Mouse (Mus musculus): ENCODE measurements around the gene Six3.

Gene Six3

DNA sequence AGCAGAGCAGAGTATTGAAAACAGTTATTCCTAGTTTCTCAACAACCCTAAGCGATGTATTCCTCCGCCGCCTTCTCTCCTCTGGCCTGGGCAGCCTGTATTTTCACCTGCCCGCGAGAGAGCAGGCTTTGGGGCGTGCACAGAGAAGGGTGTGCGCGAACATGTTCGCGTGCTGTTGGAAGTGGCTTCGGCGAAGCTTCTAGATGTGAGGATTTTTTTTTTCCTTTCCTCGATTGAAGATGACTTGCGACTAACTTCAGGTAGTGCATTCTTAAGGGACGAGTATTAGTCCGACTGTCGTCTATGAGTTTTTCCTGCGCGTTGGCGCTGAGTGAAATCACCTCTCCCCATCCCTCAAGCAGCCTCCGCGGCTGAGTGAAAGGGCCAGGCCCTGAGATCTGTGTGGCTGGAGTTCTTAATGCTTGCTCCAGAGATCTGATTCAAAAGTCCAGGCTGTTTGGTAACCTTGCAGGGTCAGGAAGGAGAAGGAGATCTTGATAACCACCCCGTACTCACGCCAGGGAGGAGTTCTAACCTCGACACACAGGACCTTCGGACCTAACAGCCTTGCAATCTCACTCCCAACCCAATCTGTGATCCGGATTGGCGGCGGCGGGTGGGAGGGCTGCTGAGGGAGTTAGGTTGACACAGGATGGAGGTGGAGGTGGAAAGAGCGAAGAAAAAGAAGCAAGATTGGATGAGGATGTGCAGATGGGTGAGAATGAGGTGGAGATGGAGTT lies 712 bp upstream of the Six3 start:
- no peak for DNase-seq (ENCODE audit: low spot score in 2 of 2)

- DNase-seq (ENCODE audit: low spot score in 2 of 2), result no peak
Observed at GRCm38 (mm10) chr17:85614011-85614721, 758 bp downstream of the Six3 start.

DNA sequence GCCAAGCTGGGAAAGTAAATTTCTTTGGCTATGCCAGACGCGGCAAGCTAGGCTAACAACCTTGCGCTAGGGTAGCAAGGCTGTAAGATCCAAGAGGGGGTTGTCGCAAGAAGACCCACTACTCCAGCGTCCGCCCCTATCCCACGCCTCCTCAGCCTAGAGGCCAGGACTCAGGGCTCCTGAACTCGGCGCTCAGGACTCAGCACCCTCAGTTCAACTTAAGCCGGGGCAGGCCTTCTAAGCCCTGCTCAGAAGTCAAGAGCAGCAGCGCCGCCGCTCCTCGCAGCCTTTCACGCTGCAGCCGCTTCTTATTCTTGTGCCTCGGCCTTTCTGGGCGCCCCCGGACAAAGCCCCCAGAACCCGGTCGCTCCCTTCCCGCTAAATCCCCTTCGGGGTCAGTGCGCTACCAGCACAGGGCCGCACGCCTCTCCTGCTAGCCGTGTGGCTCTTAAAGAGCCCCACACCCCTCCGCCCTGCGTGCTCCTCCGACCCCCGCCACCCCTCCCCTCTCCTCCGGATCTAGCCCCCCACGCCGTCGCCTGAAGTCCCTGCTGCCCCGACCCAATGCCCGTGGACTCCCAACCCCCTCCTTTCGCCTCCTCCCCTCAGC lies 1.4 kb downstream of the Six3 start:
- DNase-seq (ENCODE audit: low spot score in 2 of 2), result no peak

- no peak for DNase-seq (ENCODE audit: low spot score in 2 of 2)
Observed at GRCm38 (mm10) chr17:85615586-85615985, 2.2 kb downstream of the Six3 start.

- no peak for DNase-seq (ENCODE audit: low spot score in 2 of 2)
Observed at GRCm38 (mm10) chr17:85616526-85617500, 3.4 kb downstream of the Six3 start.

DNA sequence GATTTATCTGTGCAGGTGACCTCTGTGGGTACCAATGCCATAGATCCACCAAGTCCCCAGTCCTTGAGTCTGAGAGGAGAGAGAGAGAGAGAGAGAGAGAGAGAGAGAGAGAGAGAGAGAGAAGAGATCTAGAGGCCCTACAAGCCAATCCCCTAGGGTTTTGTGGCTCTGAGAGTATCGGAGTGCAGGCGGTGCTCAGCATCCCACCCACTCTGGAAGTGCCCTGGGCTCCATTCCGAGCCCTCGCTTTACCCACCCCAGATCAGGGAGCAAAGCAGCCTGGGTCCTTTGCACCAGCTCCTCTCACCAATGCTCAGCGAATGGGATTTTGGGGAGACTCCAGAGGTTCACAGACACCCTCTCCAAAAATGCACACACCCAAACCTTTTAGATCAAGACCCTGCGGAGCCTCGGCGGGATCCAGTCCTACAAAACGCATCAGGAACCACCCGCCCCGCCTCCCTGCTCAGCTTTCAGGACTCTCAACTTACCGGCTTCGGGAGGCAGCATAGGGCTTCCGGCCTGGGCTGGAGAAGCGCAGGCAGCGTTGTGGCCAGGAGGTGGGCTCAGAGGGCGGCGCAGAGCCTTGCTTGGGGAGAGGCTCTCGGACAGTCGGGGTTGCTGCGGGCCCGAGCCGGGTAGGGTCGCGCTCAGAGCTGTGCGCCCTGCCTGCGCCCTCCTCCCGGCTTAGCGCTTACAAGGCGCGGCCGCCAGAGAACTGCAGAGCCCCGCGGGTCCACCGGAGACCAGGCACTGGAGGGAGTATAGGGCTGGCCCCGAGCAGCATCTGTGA lies 4.4 kb downstream of the Six3 start:
- no peak for DNase-seq (ENCODE audit: low spot score in 2 of 2)

- DNase-seq (ENCODE audit: low spot score in 2 of 2), result no peak
Observed at GRCm38 (mm10) chr17:85618359-85619112, 5.1 kb downstream of the Six3 start.

- DNase-seq (ENCODE audit: low spot score in 2 of 2), result no peak
Observed at GRCm38 (mm10) chr17:85619113-85620085, 6.0 kb downstream of the Six3 start.

- DNase-seq (ENCODE audit: low spot score in 2 of 2), result no peak
Observed at GRCm38 (mm10) chr17:85620086-85620481, 6.7 kb downstream of the Six3 start.

DNA sequence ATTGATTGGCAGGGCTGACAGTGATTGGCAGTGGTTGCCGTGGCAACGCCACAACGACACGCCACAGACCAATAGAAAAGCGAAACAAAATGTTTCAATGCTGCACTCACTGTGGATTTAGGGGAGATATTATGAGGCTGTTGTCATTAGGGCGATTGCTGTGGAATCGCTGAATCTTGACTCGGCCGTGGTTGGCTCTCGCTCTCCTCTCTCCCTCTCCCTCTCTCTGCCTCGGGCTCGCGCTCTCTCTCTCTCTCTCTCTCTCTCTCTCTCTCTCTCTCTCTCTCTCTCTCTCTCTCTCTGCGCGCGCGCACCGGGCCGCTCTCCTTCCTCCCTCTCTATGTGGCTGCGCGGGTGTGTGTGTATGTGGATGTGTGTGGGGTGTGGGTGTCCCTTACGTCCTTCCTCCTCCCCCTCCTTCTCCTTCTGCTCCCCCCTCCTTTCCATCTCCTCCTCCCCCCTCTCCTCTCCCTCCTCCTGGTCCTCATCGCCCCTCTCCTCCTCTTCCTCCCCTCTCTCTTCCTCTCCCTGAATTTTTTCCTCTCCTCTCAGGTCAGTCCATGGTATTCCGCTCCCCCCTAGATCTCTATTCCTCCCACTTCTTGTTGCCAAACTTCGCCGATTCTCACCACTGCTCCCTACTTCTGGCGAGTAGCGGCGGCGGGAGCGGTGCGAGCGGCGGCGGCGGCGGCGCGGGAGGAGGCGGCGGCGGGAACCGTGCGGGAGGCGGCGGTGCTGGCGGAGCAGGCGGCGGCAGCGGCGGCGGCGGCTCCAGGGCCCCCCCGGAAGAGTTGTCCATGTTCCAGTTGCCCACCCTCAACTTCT lies 7.5 kb downstream of the Six3 start:
- no peak for DNase-seq (ENCODE audit: low spot score in 2 of 2)

GRCm38 (mm10) chr17:85621505-85622310 lies 8.3 kb downstream of the Six3 start:
- DNase-seq (ENCODE audit: low spot score in 2 of 2), result no peak

- DNase-seq (ENCODE audit: low spot score in 2 of 2), result no peak
Observed at GRCm38 (mm10) chr17:85622493-85623157, 9.2 kb downstream of the Six3 start.

DNA sequence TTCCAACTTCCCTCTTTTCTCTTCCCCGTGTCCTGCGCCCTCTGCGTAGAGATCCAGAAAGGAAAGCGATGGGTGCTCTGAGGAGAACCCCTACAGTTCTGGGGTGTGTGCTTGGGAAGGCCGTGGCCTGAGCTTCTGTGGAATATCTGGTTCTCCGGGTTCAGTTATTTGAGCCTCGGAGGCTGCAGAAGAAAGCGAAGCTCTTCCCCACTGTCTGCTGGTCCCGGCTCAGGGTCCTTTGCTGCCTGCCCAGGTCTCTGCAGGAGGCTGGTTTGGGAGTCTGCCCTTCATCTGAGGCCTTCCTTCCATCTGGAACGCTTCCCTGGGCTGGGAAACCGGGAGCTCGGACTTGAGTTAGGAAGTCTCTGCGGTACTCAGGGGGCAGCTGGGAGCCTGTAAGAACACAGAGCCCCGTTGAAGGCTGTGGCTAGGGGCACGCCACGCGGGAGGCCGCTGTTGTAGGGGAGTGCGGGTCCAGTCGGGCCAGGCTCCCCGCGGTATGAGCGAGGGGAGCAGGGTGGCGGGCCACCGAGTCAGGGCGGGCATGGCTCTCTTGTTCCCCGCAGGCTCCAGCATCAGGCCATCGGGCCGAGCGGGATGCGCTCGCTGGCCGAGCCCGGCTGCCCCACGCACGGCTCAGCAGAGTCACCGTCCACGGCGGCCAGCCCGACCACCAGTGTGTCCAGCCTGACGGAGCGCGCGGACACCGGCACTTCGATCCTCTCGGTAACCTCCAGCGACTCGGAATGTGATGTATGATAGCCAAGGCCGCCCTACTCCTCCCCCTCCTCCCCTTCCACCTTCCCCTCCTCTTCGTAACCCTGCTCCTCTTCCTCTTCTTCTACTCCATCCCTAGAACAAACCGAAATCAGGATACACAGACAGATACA lies 10.0 kb downstream of the Six3 start:
- DNase-seq (ENCODE audit: low spot score in 2 of 2), result no peak

DNA sequence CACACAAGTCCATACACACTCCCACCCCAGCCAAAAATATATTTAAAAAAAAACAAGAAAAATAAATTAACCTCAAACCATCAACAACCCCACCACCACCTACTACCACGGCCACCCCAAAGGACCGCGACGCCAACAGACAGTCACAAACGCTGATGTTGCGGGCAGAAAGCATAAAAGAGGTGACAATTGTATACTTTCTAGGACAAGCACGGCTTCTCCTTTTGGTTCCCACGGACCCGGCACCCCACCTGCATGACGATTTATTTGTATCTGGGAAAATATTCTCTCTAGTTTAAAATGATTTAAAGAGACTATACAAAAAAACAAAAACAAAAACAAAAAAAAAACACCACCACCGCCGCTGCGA lies 10.6 kb downstream of the Six3 start:
- DNase-seq (ENCODE audit: low spot score in 2 of 2), result no peak

Measured in frontal cortex, postnatal 10 days (tissue).